Mouse (Mus musculus) liver, postnatal 0 days (tissue): ENCODE measurements around the gene Sdk1.

Experiments used
- CTCF ChIP-seq: sonication (generic); IDR thresholded peaks from 2 replicates; pipeline ENCODE4 v1.5.1; 2016; ENCODE audit warnings: antibody characterized with exemption, low read depth
- EP300 ChIP-seq: IDR thresholded peaks from 2 replicates; pipeline ENCODE4 v1.6.1; 2016; ENCODE audit warnings: antibody characterized with exemption, low read depth, mild to moderate bottlenecking

DNA sequence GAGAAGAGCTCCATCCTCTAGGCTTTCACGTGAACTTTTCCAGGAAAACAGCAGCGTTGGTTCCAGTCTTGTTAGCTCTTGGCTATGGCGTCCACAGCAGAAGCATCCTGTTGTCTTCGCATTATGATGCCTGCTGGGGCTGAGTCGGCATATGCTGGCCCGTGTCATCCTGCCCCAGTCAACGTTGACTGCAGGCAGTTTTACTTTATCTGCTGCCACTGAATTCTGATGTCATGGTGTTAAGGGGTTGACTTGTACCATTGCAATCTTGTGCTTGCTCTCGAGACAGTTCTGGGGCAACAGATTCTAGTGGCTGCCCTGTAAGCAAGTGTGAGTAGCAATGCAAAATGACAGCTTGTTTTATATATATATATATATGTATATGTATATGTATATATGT lies 153.3 kb downstream of the Sdk1 start:
- TF ChIP-seq CTCF (no peak), EP300 (no peak)
